Mouse (Mus musculus) midbrain, embryonic 16.5 days (tissue): ENCODE measurements at regions not wholly inside any gene's neighbourhood (a gene's known extent, or its start where the extent isn't known, plus 50 kb on each side); places are given as distances from the start of the nearest gene placed in this dataset.

Experiments
- ATAC-seq: fragments of 200-750 bp; cut with Nextera tagmentation; 2 replicates; pipeline ENCODE4 v1.8.0; 2017; ENCODE audit warnings: moderate TSS enrichment
- H3K27ac ChIP-seq: fragments of 300-500 bp; sonication (generic); 2 replicates; pipeline ENCODE4 v1.5.1; 2014; ENCODE audit warnings: mild to moderate bottlenecking, low read length, mixed read lengths
- H3K27me3 ChIP-seq: fragments of 300-500 bp; sonication (generic); 2 replicates; pipeline ENCODE4 v1.6.1; 2014; ENCODE audit warnings: low read depth, low read length, mixed read lengths; ENCODE audit not compliant: control insufficient read depth, insufficient read depth
- H3K36me3 ChIP-seq: fragments of 300-500 bp; sonication (generic); 2 replicates; pipeline ENCODE4 v1.6.1; 2014; ENCODE audit warnings: mild to moderate bottlenecking, low read length, moderate library complexity, mixed read lengths; ENCODE audit not compliant: control insufficient read depth, insufficient read depth
- H3K4me1 ChIP-seq: fragments of 300-500 bp; sonication (generic); 2 replicates; pipeline ENCODE4 v1.6.1; 2014; ENCODE audit warnings: mild to moderate bottlenecking, low read length, mixed read lengths; ENCODE audit not compliant: control insufficient read depth, insufficient read depth
- H3K4me2 ChIP-seq: fragments of 300-500 bp; sonication (generic); 2 replicates; pipeline ENCODE4 v1.6.1; 2014; ENCODE audit warnings: mild to moderate bottlenecking, low read length, mixed read lengths
- H3K4me3 ChIP-seq: fragments of 300-500 bp; sonication (generic); 2 replicates; pipeline ENCODE4 v1.5.1; 2014; ENCODE audit warnings: low read depth, mild to moderate bottlenecking, low read length, moderate library complexity, mixed read lengths
- H3K9ac ChIP-seq: fragments of 300-500 bp; sonication (generic); 2 replicates; pipeline ENCODE4 v1.6.1; 2014; ENCODE audit warnings: low read depth, low read length, mixed read lengths
- H3K9me3 ChIP-seq: fragments of 300-500 bp; sonication (generic); replicated peaks from 2 replicates; pipeline ENCODE4 v1.6.1; 2014; ENCODE audit warnings: mild to moderate bottlenecking, low read length, mixed read lengths; ENCODE audit not compliant: control insufficient read depth, poor library complexity, severe bottlenecking
- WGBS: fragments of 180-500 bp; shearing (Covaris S2); extraction: QIAGEN DNeasy Blood & Tissue Kit; methylation state at CpG from one replicate; pipeline ENCODE4 v1.1.7; 2014; 5-methylcytosine and 5-hydroxymethylcytosine counted together

GRCm38 (mm10) chr15:24004711-24005110, 1408.9 kb downstream of the Basp1 start:
- Histone ChIP-seq H3K9me3 (no peaks in the 10 kb centered on the region), H3K4me2 (no peak overlapping the region), H3K36me3 (no peaks in the 10 kb centered on the region), H3K4me3 (no peak overlapping the region), H3K4me1 (no peaks in the 10 kb centered on the region), H3K27ac (no peak overlapping the region), H3K9ac (no peak overlapping the region), H3K27me3 (no peaks in the 10 kb centered on the region)
- 83% methylated on average over 2 of the region's 2 CpGs for WGBS
- ATAC-seq = no peak

- 89% methylated on average over 3 of the region's 3 CpGs for WGBS
- Histone ChIP-seq H3K4me2 (no peak overlapping the region), H3K4me3 (no peak overlapping the region), H3K9ac (no peak overlapping the region), H3K27ac (no peak overlapping the region), H3K27me3 (no peaks in the 10 kb centered on the region), H3K4me1 (no peaks in the 10 kb centered on the region), H3K9me3 (no peaks in the 10 kb centered on the region), H3K36me3 (no peaks in the 10 kb centered on the region)
- no peak for ATAC-seq
Measured at GRCm38 (mm10) chr15:23979506-23979905, 1430.7 kb downstream of the Cdh18 start.
